Mouse (Mus musculus): ENCODE measurements at regions not wholly inside any gene's neighbourhood (a gene's known extent, or its start where the extent isn't known, plus 50 kb on each side); places are given as distances from the start of the nearest gene placed in this dataset.

- H3K27me3 ChIP-seq (ENCODE audit: control insufficient read depth, insufficient read depth, low read length) = no peaks in the 10 kb centered on the region
- no peaks in the 10 kb centered on the region for H3K4me1 ChIP-seq (ENCODE audit: control insufficient read depth, insufficient read depth, low read length)
- no peak overlapping the region for H3K4me2 ChIP-seq (ENCODE audit: low read depth, low read length)
- H3K36me3 ChIP-seq (ENCODE audit: control insufficient read depth, insufficient read depth, low read length) = no peaks in the 10 kb centered on the region
- no peak overlapping the region for H3K9ac ChIP-seq (ENCODE audit: low read length)
- H3K9me3 ChIP-seq (replicated peaks; ENCODE audit: control insufficient read depth, low read length) = no peaks in the 10 kb centered on the region
- no peak for ATAC-seq (ENCODE audit: insufficient read depth, low FRiP score)
- H3K27ac ChIP-seq (ENCODE audit: low read length) = no peak overlapping the region
- H3K4me3 ChIP-seq (replicated peaks; ENCODE audit: low read length) = no peak overlapping the region
- WGBS = 46% methylated on average over 4 of the region's 4 CpGs
Observed at GRCm38 (mm10) chr12:39224073-39224472, 444.9 kb downstream of the Etv1 start.

DNA sequence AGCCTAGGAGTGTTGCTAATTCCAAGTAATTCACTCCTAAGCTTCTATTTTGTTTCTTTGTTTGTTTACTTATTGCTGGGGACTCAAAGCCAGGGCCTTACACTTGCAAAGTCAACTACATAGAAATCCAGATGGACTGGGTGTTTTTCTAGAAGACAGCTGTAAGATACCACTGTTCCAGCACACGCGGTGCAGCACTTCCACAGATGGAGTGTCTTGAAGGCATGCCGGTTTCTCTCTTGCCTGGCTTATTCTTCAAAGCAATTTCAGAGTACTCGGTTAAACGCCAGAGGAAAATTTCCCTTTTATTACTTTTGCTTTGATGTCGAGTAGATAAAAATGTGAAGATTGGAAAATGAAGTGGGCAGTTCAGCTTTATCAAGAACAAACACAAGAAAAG is 477.4 kb downstream of the Etv1 start:
- Histone ChIP-seq H3K27ac (ENCODE audit: low read length) (no peak overlapping the region), H3K4me1 (ENCODE audit: control insufficient read depth, insufficient read depth, low read length) (no peaks in the 10 kb centered on the region), H3K9me3 (replicated peaks; ENCODE audit: control insufficient read depth, low read length) (no peaks in the 10 kb centered on the region), H3K4me3 (replicated peaks; ENCODE audit: low read length) (no peak overlapping the region), H3K9ac (ENCODE audit: low read length) (no peak overlapping the region), H3K4me2 (ENCODE audit: low read depth, low read length) (no peak overlapping the region), H3K27me3 (ENCODE audit: control insufficient read depth, insufficient read depth, low read length) (no peaks in the 10 kb centered on the region), H3K36me3 (ENCODE audit: control insufficient read depth, insufficient read depth, low read length) (no peaks in the 10 kb centered on the region)
- WGBS = 59% methylated on average over 6 of the region's 6 CpGs
- no peak for ATAC-seq (ENCODE audit: insufficient read depth, low FRiP score)

- Histone ChIP-seq H3K27ac (ENCODE audit: low read length) (no peak overlapping the region), H3K9me3 (replicated peaks; ENCODE audit: control insufficient read depth, low read length) (no peaks in the 10 kb centered on the region), H3K36me3 (ENCODE audit: control insufficient read depth, insufficient read depth, low read length) (no peaks in the 10 kb centered on the region), H3K4me2 (ENCODE audit: low read depth, low read length) (no peak overlapping the region), H3K4me3 (replicated peaks; ENCODE audit: low read length) (no peak overlapping the region), H3K9ac (ENCODE audit: low read length) (no peak overlapping the region), H3K4me1 (ENCODE audit: control insufficient read depth, insufficient read depth, low read length) (no peaks in the 10 kb centered on the region), H3K27me3 (ENCODE audit: control insufficient read depth, insufficient read depth, low read length) (no peaks in the 10 kb centered on the region)
- ATAC-seq (ENCODE audit: insufficient read depth, low FRiP score) = no peak
- 33% methylated on average over 1 of the region's 1 CpGs for WGBS
Observed at GRCm38 (mm10) chr12:39257571-39257970, 478.4 kb downstream of the Etv1 start.

- H3K4me1 ChIP-seq (ENCODE audit: control insufficient read depth, insufficient read depth, low read length) = no peaks in the 10 kb centered on the region
- no peak for ATAC-seq (ENCODE audit: insufficient read depth, low FRiP score)
- H3K4me2 ChIP-seq (ENCODE audit: low read depth, low read length) = no peak overlapping the region
- H3K9ac ChIP-seq (ENCODE audit: low read length) = no peak overlapping the region
- H3K4me3 ChIP-seq (replicated peaks; ENCODE audit: low read length) = no peak overlapping the region
- no peak overlapping the region for H3K27ac ChIP-seq (ENCODE audit: low read length)
- H3K27me3 ChIP-seq (ENCODE audit: control insufficient read depth, insufficient read depth, low read length) = no peaks in the 10 kb centered on the region
- no peaks in the 10 kb centered on the region for H3K9me3 ChIP-seq (replicated peaks; ENCODE audit: control insufficient read depth, low read length)
- 86% methylated on average over 2 of the region's 2 CpGs for WGBS
- H3K36me3 ChIP-seq (ENCODE audit: control insufficient read depth, insufficient read depth, low read length) = no peaks in the 10 kb centered on the region
Observed at GRCm38 (mm10) chr12:39289676-39290075, 510.5 kb downstream of the Etv1 start.

DNA sequence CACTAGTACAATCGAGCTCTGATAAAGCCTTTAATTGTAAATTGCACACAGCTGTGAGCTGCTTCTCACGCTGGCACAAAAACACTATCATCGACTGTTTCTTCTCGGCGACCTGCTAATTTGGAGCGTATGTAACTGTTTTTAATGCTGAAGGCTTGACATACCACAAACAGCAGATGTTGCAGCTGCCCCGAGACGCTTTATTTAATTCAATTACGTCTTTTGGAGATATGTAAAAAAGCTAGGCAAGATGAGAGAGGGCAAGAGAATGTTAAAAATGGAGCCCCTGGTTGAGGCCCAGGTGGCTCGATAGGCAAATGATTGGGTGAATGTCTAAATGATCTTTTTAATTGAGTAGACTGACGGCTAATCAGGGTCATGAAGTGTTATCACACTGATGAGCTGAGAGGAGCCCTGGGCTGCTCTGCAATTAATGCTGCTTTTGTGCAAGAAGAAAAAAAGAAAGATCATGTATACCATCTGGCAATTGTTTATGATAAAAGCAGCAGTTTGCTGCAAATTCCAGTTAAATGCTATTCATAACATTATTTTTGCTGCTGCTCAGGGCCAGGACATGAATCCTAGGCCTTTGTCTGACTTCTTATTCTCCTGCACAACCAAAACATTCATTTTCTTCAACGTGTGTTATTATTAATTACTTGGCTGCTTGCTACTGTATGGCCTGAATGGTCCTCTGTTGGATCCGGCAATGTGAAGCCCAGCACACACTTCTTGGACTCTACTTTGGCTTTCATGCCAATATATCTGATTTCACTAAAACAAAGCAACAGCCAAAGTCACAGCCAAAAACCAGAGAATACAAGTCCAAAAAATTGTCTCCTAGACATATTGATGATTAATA is 522.4 kb downstream of the Etv1 start:
- H3K36me3 ChIP-seq (ENCODE audit: control insufficient read depth, insufficient read depth, low read length) = no peaks in the 10 kb centered on the region
- H3K9ac ChIP-seq (ENCODE audit: low read length) = no peak overlapping the region
- 50% methylated on average over 13 of the region's 13 CpGs for WGBS
- no peak for ATAC-seq (ENCODE audit: insufficient read depth, low FRiP score)
- no peak overlapping the region for H3K27ac ChIP-seq (ENCODE audit: low read length)
- H3K4me1 ChIP-seq (ENCODE audit: control insufficient read depth, insufficient read depth, low read length) = no peaks in the 10 kb centered on the region
- no peak overlapping the region for H3K4me2 ChIP-seq (ENCODE audit: low read depth, low read length)
- no peak overlapping the region for H3K4me3 ChIP-seq (replicated peaks; ENCODE audit: low read length)
- no peaks in the 10 kb centered on the region for H3K27me3 ChIP-seq (ENCODE audit: control insufficient read depth, insufficient read depth, low read length)
- H3K9me3 ChIP-seq (replicated peaks; ENCODE audit: control insufficient read depth, low read length) = no peaks in the 10 kb centered on the region

GRCm38 (mm10) chr12:39302213-39302591 is 523.0 kb downstream of the Etv1 start:
- H3K9ac ChIP-seq (ENCODE audit: low read length) = no peak overlapping the region
- H3K9me3 ChIP-seq (replicated peaks; ENCODE audit: control insufficient read depth, low read length) = no peaks in the 10 kb centered on the region
- H3K36me3 ChIP-seq (ENCODE audit: control insufficient read depth, insufficient read depth, low read length) = no peaks in the 10 kb centered on the region
- no peaks in the 10 kb centered on the region for H3K4me1 ChIP-seq (ENCODE audit: control insufficient read depth, insufficient read depth, low read length)
- no peaks in the 10 kb centered on the region for H3K27me3 ChIP-seq (ENCODE audit: control insufficient read depth, insufficient read depth, low read length)
- H3K27ac ChIP-seq (ENCODE audit: low read length) = no peak overlapping the region
- no peak for ATAC-seq (ENCODE audit: insufficient read depth, low FRiP score)
- no peak overlapping the region for H3K4me3 ChIP-seq (replicated peaks; ENCODE audit: low read length)
- no peak overlapping the region for H3K4me2 ChIP-seq (ENCODE audit: low read depth, low read length)
- WGBS = 67% methylated on average over 2 of the region's 2 CpGs

- no peaks in the 10 kb centered on the region for H3K4me1 ChIP-seq (ENCODE audit: control insufficient read depth, insufficient read depth, low read length)
- WGBS = 61% methylated on average over 1 of the region's 1 CpGs
- H3K27me3 ChIP-seq (ENCODE audit: control insufficient read depth, insufficient read depth, low read length) = no peaks in the 10 kb centered on the region
- H3K36me3 ChIP-seq (ENCODE audit: control insufficient read depth, insufficient read depth, low read length) = no peaks in the 10 kb centered on the region
- no peak overlapping the region for H3K4me3 ChIP-seq (replicated peaks; ENCODE audit: low read length)
- no peak for ATAC-seq (ENCODE audit: insufficient read depth, low FRiP score)
- H3K4me2 ChIP-seq (ENCODE audit: low read depth, low read length) = no peak overlapping the region
- H3K9ac ChIP-seq (ENCODE audit: low read length) = no peak overlapping the region
- no peak overlapping the region for H3K27ac ChIP-seq (ENCODE audit: low read length)
- no peaks in the 10 kb centered on the region for H3K9me3 ChIP-seq (replicated peaks; ENCODE audit: control insufficient read depth, low read length)
Observed at GRCm38 (mm10) chr12:39307746-39308145, 528.6 kb downstream of the Etv1 start.

- 60% methylated on average over 3 of the region's 3 CpGs for WGBS
- no peak overlapping the region for H3K27ac ChIP-seq (ENCODE audit: low read length)
- H3K4me3 ChIP-seq (replicated peaks; ENCODE audit: low read length) = no peak overlapping the region
- H3K9ac ChIP-seq (ENCODE audit: low read length) = no peak overlapping the region
- H3K4me2 ChIP-seq (ENCODE audit: low read depth, low read length) = no peak overlapping the region
- no peaks in the 10 kb centered on the region for H3K27me3 ChIP-seq (ENCODE audit: control insufficient read depth, insufficient read depth, low read length)
- no peak for ATAC-seq (ENCODE audit: insufficient read depth, low FRiP score)
- H3K9me3 ChIP-seq (replicated peaks; ENCODE audit: control insufficient read depth, low read length) = no peaks in the 10 kb centered on the region
- H3K36me3 ChIP-seq (ENCODE audit: control insufficient read depth, insufficient read depth, low read length) = no peaks in the 10 kb centered on the region
- H3K4me1 ChIP-seq (ENCODE audit: control insufficient read depth, insufficient read depth, low read length) = no peaks in the 10 kb centered on the region
Observed at GRCm38 (mm10) chr12:39309905-39310304, 530.7 kb downstream of the Etv1 start.

- ATAC-seq (ENCODE audit: insufficient read depth, low FRiP score) = no peak
Observed at GRCm38 (mm10) chr12:39317229-39317628, 538.0 kb downstream of the Etv1 start.

More at GRCm38 (mm10) chr12:39317229-39317628, 538.0 kb downstream of the Etv1 start:
- Histone ChIP-seq H3K4me3 (replicated peaks; ENCODE audit: low read length) (no peak overlapping the region), H3K4me1 (ENCODE audit: control insufficient read depth, insufficient read depth, low read length) (no peaks in the 10 kb centered on the region), H3K27ac (ENCODE audit: low read length) (no peak overlapping the region), H3K27me3 (ENCODE audit: control insufficient read depth, insufficient read depth, low read length) (no peaks in the 10 kb centered on the region), H3K36me3 (ENCODE audit: control insufficient read depth, insufficient read depth, low read length) (no peaks in the 10 kb centered on the region), H3K9me3 (replicated peaks; ENCODE audit: control insufficient read depth, low read length) (no peaks in the 10 kb centered on the region), H3K4me2 (ENCODE audit: low read depth, low read length) (no peak overlapping the region), H3K9ac (ENCODE audit: low read length) (no peak overlapping the region)
- WGBS = 84% methylated on average over 4 of the region's 4 CpGs

Measured in stomach, embryonic 16.5 days (tissue).